Comparison of ENCODE assay signal across 8 mouse cellular contexts in genomic region chrX:95956497-95957293, GRCm38 (mm10). TPM values are rescaled to one million over a fixed set of nuclear protein-coding genes. Genes with fewer than 3 reads are reported as not detected.
DNase-seq lines count a peak whose midpoint lies in the region; ATAC-seq lines count a peak whose summit lies in the region.

Gene Las1l, minus strand, starts transcription at chrX:95956962.

- ATAC-seq in megakaryocyte progenitor cell, adult 5-6 weeks (replicated peaks; ENCODE audit: poor library complexity) = peak; percentile 98

- peak; percentile 96 for DNase-seq in adipocyte (ENCODE audit: low spot score)
- peak; percentile 94 for DNase-seq in embryo, embryonic 10 days (ENCODE audit: low spot score)
- peak; percentile 79 for DNase-seq in gastrocnemius, postnatal 10 days
- peak; percentile 95 for DNase-seq in induced T-regulatory cell, adult 2 months (ENCODE audit: low read depth)
- DNase-seq in left cerebral cortex, adult 9 months (ENCODE audit: low spot score in 2 of 2) = peak; percentile 88 to 93
- DNase-seq in right cerebral cortex, postnatal 14 days = peak; percentile 83
- peak; percentile 83 to 90 for DNase-seq in urinary bladder, postnatal 36 days (ENCODE audit: low spot score in 2 of 2)

RNA-seq across cellular contexts. Expression of gene Las1l, which starts in this region (rescaled TPM):
- 10 to 100 TPM; 28.3 to 29.8 TPM for total RNA-seq in gastrocnemius, postnatal 10 days (2021)
- 20.9 and 27.9 TPM in 2 replicates for total RNA-seq in megakaryocyte progenitor cell, adult 5-6 weeks (2015)
- total RNA-seq in megakaryocyte progenitor cell, adult 5-6 weeks (2017) = 39.2 and 46.3 TPM in 2 replicates

Comparison
In these comparisons a context has a peak if more than half of its experiments do, and no peak if none do; other contexts are left out.
1. Peak in every context shown above with its lines: DNase-seq and ATAC-seq.